Mouse (Mus musculus): Measurements from ENCODE around the gene Ccdc173. TPM values are rescaled to one million over a fixed set of nuclear protein-coding genes. Genes with fewer than 3 reads are reported as not detected.

Gene Ccdc173
- total RNA-seq, 1 experiment from 2014 or later, result 0.29 TPM

GRCm38 (mm10) chr2:69712171-69712570 is 77.2 kb downstream of the Ccdc173 start:
- no peak for ATAC-seq (replicated peaks; ENCODE audit: insufficient number of reproducible peaks, low FRiP score, low TSS enrichment, poor library complexity, severe bottlenecking)

Other genes with a start within 250 kb of the Ccdc173 start
- gene Lrp2, start 203.5 kb downstream of the Ccdc173 start, total RNA-seq (2017), result not detected in 3 replicates
- gene Bbs5, start 142.4 kb downstream of the Ccdc173 start, total RNA-seq (2017), result 1.6 TPM in 1 of 3 replicates, not detected in the others
- gene Klhl41, start 119.5 kb downstream of the Ccdc173 start, total RNA-seq (2017), result not detected in 3 replicates
- 3.7 to 6.9 TPM (median 4.7 TPM) in 3 replicates for gene Fastkd1, start 76.1 kb downstream of the Ccdc173 start, total RNA-seq (2017)
- gene Ppig, start 67.0 kb downstream of the Ccdc173 start, total RNA-seq (2017), result 97.7 to 171 TPM (median 114 TPM) in 3 replicates
- gene Phospho2, start within 50 bp of the Ccdc173 start, total RNA-seq (2017), result 37.0 to 42.6 TPM (median 39.9 TPM) in 3 replicates
- 0.58 to 0.75 TPM in 2 of 3 replicates, not detected in the other for gene Klhl23, start 32.4 kb upstream of the Ccdc173 start, total RNA-seq (2017)
- 366 to 443 TPM (median 393 TPM) in 3 replicates for gene Ssb, start 72.0 kb upstream of the Ccdc173 start, total RNA-seq (2017)
- 11.0 to 31.6 TPM (median 23.8 TPM) in 3 replicates for gene Mettl5, start 96.0 kb upstream of the Ccdc173 start, total RNA-seq (2017)
- 45.1 to 118 TPM (median 111 TPM) in 3 replicates for gene Ubr3, start 107.7 kb upstream of the Ccdc173 start, total RNA-seq (2017)
- gene Myo3b, start 249.6 kb upstream of the Ccdc173 start, total RNA-seq (2017), result 0.10 to 2.9 TPM (median 1.5 TPM) in 3 replicates

Data from monocyte, adult 5-6 weeks (primary cell).